Mouse (Mus musculus) limb, embryonic 10.5 days (tissue): ENCODE measurements at regions not wholly inside any gene's neighbourhood (a gene's known extent, or its start where the extent isn't known, plus 50 kb on each side); places are given as distances from the start of the nearest gene placed in this dataset.

ENCODE experiments used
- DNase-seq: peaks from one replicate; pipeline ENCODE4 v3.0.0-alpha.2; 2017; ENCODE audit warnings: low spot score
- H3K27ac ChIP-seq: fragments of 300-500 bp; sonication (generic); 2 replicates; pipeline ENCODE4 v1.5.1; 2016; ENCODE audit warnings: mild to moderate bottlenecking
- H3K27me3 ChIP-seq: fragments of 300-500 bp; sonication (generic); 2 replicates; pipeline ENCODE4 v1.6.1; 2016; ENCODE audit warnings: low read depth, mild to moderate bottlenecking; ENCODE audit not compliant: poor library complexity, severe bottlenecking
- H3K36me3 ChIP-seq: fragments of 300-500 bp; sonication (generic); 2 replicates; pipeline ENCODE4 v1.6.1; 2016; ENCODE audit warnings: mild to moderate bottlenecking, moderate library complexity
- H3K4me1 ChIP-seq: fragments of 300-500 bp; sonication (generic); 2 replicates; pipeline ENCODE4 v1.6.1; 2016
- H3K4me3 ChIP-seq: fragments of 300-500 bp; sonication (generic); 2 replicates; pipeline ENCODE4 v1.5.1; 2016; ENCODE audit warnings: mild to moderate bottlenecking, moderate library complexity
- H3K9me3 ChIP-seq: fragments of 300-500 bp; sonication (generic); replicated peaks from 2 replicates; pipeline ENCODE4 v1.6.1; 2016; ENCODE audit warnings: mild to moderate bottlenecking
- WGBS: fragments of 180-500 bp; shearing (Covaris S2); methylation state at CpG from one replicate; pipeline ENCODE4 v1.1.7; 2016; 5-methylcytosine and 5-hydroxymethylcytosine counted together

GRCm38 (mm10) chr7:95598339-95598738 lies 572.7 kb upstream of the Tenm4 start:
- H3K36me3 ChIP-seq: no peaks in the 10 kb centered on the region
- H3K4me3 ChIP-seq: no peak overlapping the region
- no peaks in the 10 kb centered on the region for H3K27me3 ChIP-seq
- H3K27ac ChIP-seq: no peak overlapping the region
- 95% methylated on average over 2 of the region's 2 CpGs for WGBS
- H3K4me1 ChIP-seq: no peaks in the 10 kb centered on the region
- H3K9me3 ChIP-seq: no peaks in the 10 kb centered on the region
- DNase-seq: no peak

GRCm38 (mm10) chr7:95613736-95614135 lies 557.3 kb upstream of the Tenm4 start:
- 85% methylated on average over 2 of the region's 2 CpGs for WGBS
- H3K36me3 ChIP-seq: no peaks in the 10 kb centered on the region
- no peaks in the 10 kb centered on the region for H3K4me1 ChIP-seq
- no peak overlapping the region for H3K4me3 ChIP-seq
- H3K27me3 ChIP-seq: no peaks in the 10 kb centered on the region
- H3K27ac ChIP-seq: no peak overlapping the region
- no peaks in the 10 kb centered on the region for H3K9me3 ChIP-seq
- DNase-seq: no peak

DNA sequence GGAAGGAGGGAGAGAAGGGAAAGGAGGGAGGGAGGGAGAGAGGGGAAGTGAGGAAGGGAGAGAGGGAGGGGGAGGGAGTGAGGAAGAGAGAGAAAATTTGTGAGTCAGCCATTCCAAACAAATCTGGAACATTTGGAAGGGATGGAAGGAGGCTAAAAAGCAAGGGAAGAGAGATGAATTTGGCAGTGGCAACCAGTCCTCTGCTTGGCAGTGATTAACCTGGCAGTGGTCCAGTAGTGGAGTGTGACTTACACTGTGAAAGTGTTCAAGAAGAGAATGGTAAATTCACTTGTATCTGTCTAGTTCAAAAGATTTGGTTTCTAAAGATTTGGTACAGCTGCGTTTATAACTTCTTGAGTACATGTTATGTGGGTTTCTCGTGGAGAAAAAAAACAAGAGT lies 553.7 kb upstream of the Tenm4 start:
- Histone ChIP-seq H3K36me3 (no peaks in the 10 kb centered on the region), H3K4me1 (no peaks in the 10 kb centered on the region), H3K27ac (no peak overlapping the region), H3K9me3 (no peaks in the 10 kb centered on the region), H3K4me3 (no peak overlapping the region), H3K27me3 (no peaks in the 10 kb centered on the region)
- 87% methylated on average over 2 of the region's 2 CpGs for WGBS
- no peak for DNase-seq

DNA sequence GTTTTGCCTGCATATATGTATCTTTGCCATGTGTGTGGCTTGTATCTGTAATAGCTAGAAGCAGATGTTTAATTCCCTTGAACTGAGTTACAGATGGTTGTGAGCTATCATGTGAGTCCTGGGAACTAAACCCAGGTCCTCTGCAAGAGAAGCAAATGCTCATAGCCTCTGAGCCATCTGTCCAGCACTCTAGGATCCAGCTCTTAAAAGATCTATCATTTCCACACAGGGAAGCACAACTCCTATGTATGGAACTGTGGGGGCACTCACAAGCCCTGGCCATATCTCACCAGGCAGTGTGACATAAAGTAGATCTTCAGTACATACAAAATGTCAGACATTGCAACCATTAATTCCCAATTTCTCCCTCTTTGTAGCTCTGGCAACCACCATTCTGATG lies 552.9 kb upstream of the Tenm4 start:
- no peaks in the 10 kb centered on the region for H3K9me3 ChIP-seq
- H3K4me3 ChIP-seq: no peak overlapping the region
- no peaks in the 10 kb centered on the region for H3K36me3 ChIP-seq
- no peaks in the 10 kb centered on the region for H3K4me1 ChIP-seq
- no peaks in the 10 kb centered on the region for H3K27me3 ChIP-seq
- no peak for DNase-seq
- no peak overlapping the region for H3K27ac ChIP-seq

DNA sequence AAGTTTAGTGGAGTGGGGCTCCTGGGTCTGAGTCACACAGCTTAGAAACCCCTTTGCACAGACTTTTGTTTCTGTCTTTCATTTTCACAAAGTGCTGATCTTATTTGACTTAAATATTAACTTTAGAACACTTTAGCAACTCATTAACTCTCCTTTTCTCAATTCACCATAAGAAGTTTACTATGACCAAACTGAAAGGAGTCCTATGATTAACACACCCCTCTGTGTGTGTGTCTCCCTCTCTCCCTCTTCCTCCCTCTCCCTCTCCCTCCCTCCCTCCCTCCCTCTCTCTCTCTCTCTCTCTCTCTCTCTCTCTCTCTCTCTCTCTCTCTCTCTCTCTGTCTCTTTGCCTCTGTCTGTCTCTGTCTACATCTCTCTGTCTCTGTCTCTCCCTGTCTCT lies 551.0 kb upstream of the Tenm4 start:
- H3K36me3 ChIP-seq: no peaks in the 10 kb centered on the region
- DNase-seq: no peak

GRCm38 (mm10) chr7:95640683-95641082 lies 530.4 kb upstream of the Tenm4 start:
- Histone ChIP-seq H3K4me3 (no peak overlapping the region), H3K36me3 (no peaks in the 10 kb centered on the region), H3K27ac (no peak overlapping the region), H3K4me1 (no peaks in the 10 kb centered on the region), H3K9me3 (no peaks in the 10 kb centered on the region), H3K27me3 (no peaks in the 10 kb centered on the region)
- DNase-seq: no peak
- WGBS: 91% methylated on average over 5 of the region's 5 CpGs

More for the DNA sequence above, 551.0 kb upstream of the Tenm4 start:
- Histone ChIP-seq H3K27ac (no peak overlapping the region), H3K4me1 (no peaks in the 10 kb centered on the region), H3K4me3 (no peak overlapping the region), H3K9me3 (no peaks in the 10 kb centered on the region), H3K27me3 (no peaks in the 10 kb centered on the region)

- no peak for DNase-seq
- Histone ChIP-seq H3K36me3 (no peaks in the 10 kb centered on the region), H3K27me3 (no peaks in the 10 kb centered on the region), H3K9me3 (no peaks in the 10 kb centered on the region), H3K4me3 (no peak overlapping the region), H3K27ac (no peak overlapping the region), H3K4me1 (no peaks in the 10 kb centered on the region)
- whole genome bisulfite sequencing: 90% methylated on average over 1 of the region's 1 CpGs
Observed at GRCm38 (mm10) chr7:95674319-95674718, 496.7 kb upstream of the Tenm4 start.

GRCm38 (mm10) chr7:95682521-95682920 lies 488.5 kb upstream of the Tenm4 start:
- no peaks in the 10 kb centered on the region for H3K36me3 ChIP-seq
- no peak overlapping the region for H3K4me3 ChIP-seq
- no peak overlapping the region for H3K27ac ChIP-seq
- H3K4me1 ChIP-seq: no peaks in the 10 kb centered on the region
- H3K27me3 ChIP-seq: no peaks in the 10 kb centered on the region
- WGBS: 80% methylated on average over 3 of the region's 3 CpGs
- no peak for DNase-seq
- no peaks in the 10 kb centered on the region for H3K9me3 ChIP-seq

DNA sequence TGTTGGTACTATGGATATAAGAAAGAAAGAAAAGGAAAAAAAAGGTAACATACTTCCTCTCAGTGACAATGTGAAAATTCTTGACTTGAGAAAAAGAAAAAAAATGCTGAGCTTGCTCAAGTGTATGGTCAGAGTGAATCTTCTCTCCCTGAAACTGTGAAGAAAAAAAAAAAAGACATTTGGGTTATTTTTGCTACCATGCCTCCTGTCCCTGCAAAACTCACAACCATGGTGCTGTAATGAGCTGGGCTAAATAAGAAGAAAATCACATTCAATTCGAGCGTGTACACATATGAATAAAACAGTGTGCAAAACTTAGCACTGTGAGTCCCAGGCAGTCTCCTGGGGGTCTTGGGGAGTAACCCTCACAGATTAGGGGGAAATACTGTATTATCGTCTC lies 483.3 kb upstream of the Tenm4 start:
- WGBS: 57% methylated on average over 3 of the region's 3 CpGs
- Histone ChIP-seq H3K9me3 (no peaks in the 10 kb centered on the region), H3K4me3 (no peak overlapping the region), H3K27ac (no peak overlapping the region), H3K4me1 (peaks cover 10% of the 10 kb centered on the region; the same call in 1 of the 2 replicates), H3K27me3 (peaks cover 23% of the 10 kb centered on the region), H3K36me3 (no peaks in the 10 kb centered on the region)
- DNase-seq: no peak

DNA sequence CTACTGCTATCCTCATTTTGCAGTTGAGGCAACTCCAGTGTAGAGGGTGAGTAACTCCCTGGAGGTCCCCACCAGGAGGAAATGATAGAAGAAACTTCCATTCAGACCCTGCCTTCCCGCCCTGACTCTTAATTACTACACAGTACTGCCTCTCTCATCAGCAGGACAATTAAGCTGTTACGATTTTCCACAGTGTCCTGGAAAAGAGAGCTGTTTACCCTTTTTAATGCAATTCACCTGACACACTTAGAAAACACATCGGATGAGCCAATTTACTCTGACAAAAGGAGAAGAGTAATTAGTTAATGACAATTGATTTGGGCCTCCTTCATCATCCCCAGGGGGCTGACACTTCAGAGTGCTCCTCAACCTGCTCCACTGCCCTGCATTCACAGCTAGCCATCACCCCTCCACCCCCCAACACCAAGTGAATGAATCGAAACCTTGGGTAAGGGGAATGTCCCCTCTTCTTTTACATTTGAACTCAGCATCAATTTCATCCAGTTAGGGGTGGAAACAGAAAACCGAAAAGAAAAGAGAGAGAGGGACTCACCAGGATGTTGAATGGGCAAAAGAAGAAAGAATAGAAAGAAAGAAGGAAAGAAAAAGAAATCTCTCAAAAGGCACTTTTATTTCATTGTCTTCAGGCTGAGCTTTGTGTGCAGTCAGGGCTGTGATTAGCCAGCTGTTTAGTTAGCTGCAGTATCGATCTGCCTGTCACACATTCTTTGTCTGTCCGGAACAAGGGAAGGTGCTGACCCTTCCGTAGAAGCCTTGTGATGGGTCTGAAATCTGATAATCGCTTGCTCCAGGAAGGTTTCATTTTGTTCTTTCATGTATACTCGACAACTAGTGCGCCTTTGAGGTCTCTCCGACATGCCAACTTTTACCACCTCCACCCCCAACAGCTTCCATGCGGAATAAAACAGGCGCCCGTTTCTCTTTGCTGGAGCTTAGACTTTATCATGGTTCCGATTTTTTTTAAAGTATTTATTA lies 482.6 kb upstream of the Tenm4 start:
- Histone ChIP-seq H3K27me3 (peaks cover 23% of the 10 kb centered on the region), H3K4me1 (peaks cover 10% of the 10 kb centered on the region; the same call in 1 of the 2 replicates), H3K9me3 (no peaks in the 10 kb centered on the region), H3K36me3 (no peaks in the 10 kb centered on the region), H3K27ac (no peak overlapping the region), H3K4me3 (peak overlapping the region; percentile 35)
- DNase-seq: no peak
- 18% methylated on average over 16 of the region's 16 CpGs for WGBS

- no peak overlapping the region for H3K27ac ChIP-seq
- peaks cover 10% of the 10 kb centered on the region; the same call in 1 of the 2 replicates for H3K4me1 ChIP-seq
- H3K36me3 ChIP-seq: no peaks in the 10 kb centered on the region
- no peak for DNase-seq
- no peaks in the 10 kb centered on the region for H3K9me3 ChIP-seq
- peaks cover 23% of the 10 kb centered on the region for H3K27me3 ChIP-seq
- 64% methylated on average over 7 of the region's 7 CpGs for WGBS
- H3K4me3 ChIP-seq: peak overlapping the region; percentile 35
Observed at GRCm38 (mm10) chr7:95689161-95689833, 481.7 kb upstream of the Tenm4 start.

DNA sequence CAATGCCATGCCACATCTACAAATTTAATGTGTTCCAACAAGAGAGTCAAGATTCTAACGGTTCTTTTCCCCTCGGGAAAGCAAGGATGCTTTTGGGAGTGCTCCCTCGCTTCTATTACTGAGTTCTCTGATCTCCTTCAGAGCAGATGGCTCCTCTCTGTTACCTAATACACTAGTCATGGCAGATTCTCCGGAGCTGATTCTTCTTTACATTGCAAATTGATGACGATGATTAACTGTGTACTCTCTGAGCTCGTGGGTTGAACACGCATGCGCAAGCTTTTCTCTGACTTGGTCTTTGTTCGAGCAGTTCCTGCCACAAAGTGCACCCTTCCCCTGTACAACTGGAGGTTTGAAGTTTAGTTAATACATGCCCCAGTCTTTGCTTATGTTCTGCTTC lies 471.5 kb upstream of the Tenm4 start:
- Histone ChIP-seq H3K4me1 (no peaks in the 10 kb centered on the region), H3K4me3 (no peak overlapping the region), H3K9me3 (no peaks in the 10 kb centered on the region), H3K36me3 (no peaks in the 10 kb centered on the region), H3K27me3 (no peaks in the 10 kb centered on the region), H3K27ac (no peak overlapping the region)
- no peak for DNase-seq
- 88% methylated on average over 9 of the region's 9 CpGs for WGBS

- Histone ChIP-seq H3K4me3 (no peak overlapping the region), H3K36me3 (no peaks in the 10 kb centered on the region), H3K4me1 (no peaks in the 10 kb centered on the region), H3K27me3 (no peaks in the 10 kb centered on the region), H3K9me3 (no peaks in the 10 kb centered on the region), H3K27ac (no peak overlapping the region)
- 83% methylated on average over 7 of the region's 7 CpGs for WGBS
- no peak for DNase-seq
Observed at GRCm38 (mm10) chr7:95710088-95710487, 461.0 kb upstream of the Tenm4 start.
